Mouse (Mus musculus): ENCODE data around the gene Cbl. TPM values are rescaled to one million over a fixed set of nuclear protein-coding genes. Genes with fewer than 3 reads are reported as not detected.

Cbl gene
- polyA plus RNA-seq (2015; fragmentation: Nextera tagmentation; extraction: Ambion mirVana), result 17.6 and 24.0 TPM in 2 replicates

DNA sequence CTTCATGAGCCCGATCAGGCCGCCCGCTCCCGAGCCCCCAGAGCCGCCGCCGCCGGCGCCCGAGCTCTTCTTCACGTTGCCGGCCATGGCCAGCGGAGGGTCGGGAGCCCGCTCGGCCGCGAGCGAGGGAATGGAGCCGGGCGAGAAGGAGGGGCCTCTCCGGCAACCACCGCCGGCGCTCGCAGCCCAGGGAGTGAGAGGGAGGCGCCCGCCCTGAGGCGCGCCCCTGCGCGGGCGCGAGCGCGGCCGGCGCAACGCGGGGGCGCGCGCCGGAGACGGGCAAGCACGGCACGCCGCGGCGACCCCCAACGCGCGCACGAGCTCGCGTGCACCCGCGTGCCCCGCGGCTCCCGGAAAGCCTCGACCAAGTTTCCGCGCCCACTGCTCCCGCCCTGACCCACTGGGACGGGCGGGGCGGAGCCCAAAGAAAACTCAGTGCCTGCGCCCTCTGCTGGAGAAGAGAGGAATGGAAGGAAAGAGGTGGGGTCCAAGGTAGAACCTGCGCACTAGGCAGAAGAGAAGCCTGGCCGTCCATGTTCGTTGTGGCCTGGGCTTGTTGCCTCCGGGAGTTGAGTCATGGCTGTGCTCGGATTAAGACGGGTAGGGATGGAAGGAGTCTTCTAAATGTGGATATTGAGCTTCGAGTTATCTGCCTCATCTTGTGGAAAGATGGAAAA lies at the start of gene Cbl:
Gene Cbl (minus strand): TSS at position 248 of the 677 bp plus-strand sequence.
- Histone ChIP-seq H3K4me1 (ENCODE audit: insufficient read depth, low read length) (peaks cover 31% of the 10 kb centered on the region), H3K4me3 (ENCODE audit: low read length) (peak within 1 kb of the TSS; percentile 92), H3K36me3 (ENCODE audit: insufficient read depth, low read length) (no peaks in the 10 kb centered on the region), H3K27ac (ENCODE audit: low read length) (peak within 1 kb of the TSS; percentile 93), H3K9me3 (ENCODE audit: low read length) (no peaks in the 10 kb centered on the region), H3K9ac (replicated peaks; ENCODE audit: low read length) (peak within 1 kb of the TSS; percentile 92), H3K27me3 (ENCODE audit: insufficient read depth, low read length) (no peaks in the 10 kb centered on the region), H3K4me2 (replicated peaks; ENCODE audit: low read depth, low read length) (peak within 1 kb of the TSS; percentile 63)
- peak; percentile 93 for ATAC-seq (ENCODE audit: low FRiP score, low TSS enrichment)
- under 1% methylated on average over 70 of the region's 76 CpGs for WGBS

DNA sequence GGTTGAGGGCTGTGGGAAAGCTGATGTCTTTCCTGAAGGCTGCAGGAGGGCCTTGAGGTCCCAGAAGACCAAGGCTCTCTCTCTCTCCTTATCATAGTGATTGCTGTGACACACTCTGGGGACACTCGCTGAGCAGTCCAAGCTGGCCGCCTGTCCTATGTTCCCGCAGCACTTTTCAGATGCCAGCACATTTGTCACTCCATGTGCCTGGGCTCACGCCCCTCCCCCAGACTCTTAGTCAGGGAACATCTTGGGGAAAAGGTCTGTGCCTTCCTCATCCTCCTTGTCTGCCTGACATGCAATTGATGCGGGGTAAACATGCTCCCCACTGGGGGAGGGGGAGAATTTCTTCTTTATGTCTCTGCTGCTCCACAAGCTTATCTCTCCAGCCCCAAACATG lies 49.3 kb upstream of the Cbl start:
- Histone ChIP-seq H3K27me3 (ENCODE audit: insufficient read depth, low read length) (peaks cover 16% of the 10 kb centered on the region; the same call in 1 of the 2 replicates), H3K9me3 (ENCODE audit: low read length) (no peaks in the 10 kb centered on the region), H3K4me1 (ENCODE audit: insufficient read depth, low read length) (peaks cover 12% of the 10 kb centered on the region), H3K9ac (replicated peaks; ENCODE audit: low read length) (no peak overlapping the region), H3K4me3 (ENCODE audit: low read length) (no peak overlapping the region), H3K36me3 (ENCODE audit: insufficient read depth, low read length) (no peaks in the 10 kb centered on the region), H3K27ac (ENCODE audit: low read length) (no peak overlapping the region), H3K4me2 (replicated peaks; ENCODE audit: low read depth, low read length) (no peak overlapping the region)
- WGBS, result 68% methylated on average over 5 of the region's 5 CpGs
- no peak for ATAC-seq (ENCODE audit: low FRiP score, low TSS enrichment)

DNA sequence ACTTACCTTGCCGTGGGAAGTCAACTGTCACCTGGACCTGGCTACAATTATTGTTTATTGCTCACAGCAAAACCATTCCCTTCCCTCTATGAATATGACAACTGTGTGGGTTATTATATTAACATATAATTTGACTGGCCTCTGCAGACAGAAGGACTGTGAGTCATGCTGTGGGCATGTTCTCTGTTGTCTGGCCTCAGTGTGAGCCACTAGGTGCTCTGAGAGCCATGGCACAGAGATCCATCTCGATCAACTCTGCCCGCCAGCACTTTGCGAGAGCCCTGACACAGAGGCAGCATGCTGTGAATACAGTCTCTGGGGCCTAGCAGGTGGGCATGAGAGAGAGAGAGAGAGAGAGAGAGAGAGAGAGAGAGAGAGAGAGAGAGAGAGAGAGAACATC lies 36.1 kb upstream of the Cbl start:
- Histone ChIP-seq H3K9me3 (ENCODE audit: low read length) (peaks cover 5% of the 10 kb centered on the region; the same call in 1 of the 2 replicates), H3K36me3 (ENCODE audit: insufficient read depth, low read length) (no peaks in the 10 kb centered on the region), H3K27ac (ENCODE audit: low read length) (no peak overlapping the region), H3K4me3 (ENCODE audit: low read length) (no peak overlapping the region), H3K4me2 (replicated peaks; ENCODE audit: low read depth, low read length) (no peak overlapping the region), H3K9ac (replicated peaks; ENCODE audit: low read length) (no peak overlapping the region), H3K4me1 (ENCODE audit: insufficient read depth, low read length) (peaks cover 8% of the 10 kb centered on the region; the same call in 1 of the 2 replicates), H3K27me3 (ENCODE audit: insufficient read depth, low read length) (no peaks in the 10 kb centered on the region)
- ATAC-seq (ENCODE audit: low FRiP score, low TSS enrichment), result no peak
- 82% methylated on average over 4 of the region's 4 CpGs for WGBS

DNA sequence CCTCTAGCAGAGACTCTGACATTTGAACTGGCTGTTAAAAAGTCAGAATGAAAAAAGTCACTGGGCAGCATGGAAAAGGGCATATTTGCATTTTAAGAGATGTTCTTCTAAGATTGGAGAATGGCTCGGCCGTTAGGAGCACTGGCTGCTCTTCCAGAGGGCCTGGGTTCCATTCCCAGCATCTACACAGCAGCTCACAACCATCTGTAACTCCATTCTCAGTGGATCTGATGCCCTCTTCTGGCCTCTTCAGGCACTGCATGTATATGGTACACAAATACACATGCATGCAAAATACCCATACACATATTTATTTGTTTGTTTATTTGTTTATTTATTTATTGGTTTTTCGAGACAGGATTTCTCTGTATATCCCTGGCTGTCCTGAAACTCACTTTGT lies 35.2 kb upstream of the Cbl start:
- no peak for ATAC-seq (ENCODE audit: low FRiP score, low TSS enrichment)

DNA sequence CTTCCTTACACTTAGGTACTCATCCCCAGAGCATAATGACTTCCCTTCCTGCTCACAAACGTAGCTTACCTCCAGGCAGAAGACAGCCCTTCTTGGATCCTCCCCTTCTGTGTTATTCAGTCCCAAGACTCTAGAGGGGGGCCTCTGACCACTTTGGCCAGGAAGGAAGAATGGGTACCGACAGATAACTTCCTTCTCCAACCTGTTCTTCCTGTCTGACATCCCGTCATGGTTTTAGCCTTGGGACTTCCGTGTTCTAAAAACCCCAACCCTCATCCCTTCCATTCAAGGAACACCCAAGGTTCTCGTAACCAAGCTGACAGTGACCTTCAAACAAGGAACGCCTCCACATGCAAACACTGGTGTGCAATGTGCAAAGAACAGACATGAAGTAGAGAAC lies 34.6 kb upstream of the Cbl start, which contains the start of gene Nlrx1:
Gene Nlrx1 (minus strand): TSS at position 168 of the 400 bp plus-strand sequence.
- H3K9ac ChIP-seq (replicated peaks; ENCODE audit: low read length), result peak within 1 kb of the TSS; percentile 95
- ATAC-seq (ENCODE audit: low FRiP score, low TSS enrichment), result no peak
- H3K36me3 ChIP-seq (ENCODE audit: insufficient read depth, low read length), result no peaks in the 10 kb centered on the region
- H3K4me2 ChIP-seq (replicated peaks; ENCODE audit: low read depth, low read length), result peak within 1 kb of the TSS; percentile 89
- H3K4me1 ChIP-seq (ENCODE audit: insufficient read depth, low read length), result peaks cover 8% of the 10 kb centered on the region; the same call in 1 of the 2 replicates
- peak within 1 kb of the TSS; percentile 61 for H3K4me3 ChIP-seq (ENCODE audit: low read length)
- H3K9me3 ChIP-seq (ENCODE audit: low read length), result peaks cover 5% of the 10 kb centered on the region; the same call in 1 of the 2 replicates
- H3K27me3 ChIP-seq (ENCODE audit: insufficient read depth, low read length), result no peaks in the 10 kb centered on the region
- 82% methylated on average over 6 of the region's 6 CpGs for WGBS
- H3K27ac ChIP-seq (ENCODE audit: low read length), result peak within 1 kb of the TSS; percentile 75

More for the DNA sequence above, 35.2 kb upstream of the Cbl start:
- H3K9me3 ChIP-seq (ENCODE audit: low read length), result peaks cover 5% of the 10 kb centered on the region; the same call in 1 of the 2 replicates
- H3K4me1 ChIP-seq (ENCODE audit: insufficient read depth, low read length), result peaks cover 8% of the 10 kb centered on the region; the same call in 1 of the 2 replicates
- H3K27ac ChIP-seq (ENCODE audit: low read length), result no peak overlapping the region
- no peak overlapping the region for H3K9ac ChIP-seq (replicated peaks; ENCODE audit: low read length)
- H3K27me3 ChIP-seq (ENCODE audit: insufficient read depth, low read length), result no peaks in the 10 kb centered on the region
- H3K4me2 ChIP-seq (replicated peaks; ENCODE audit: low read depth, low read length), result no peak overlapping the region
- WGBS, result 93% methylated on average over 3 of the region's 3 CpGs
- H3K36me3 ChIP-seq (ENCODE audit: insufficient read depth, low read length), result no peaks in the 10 kb centered on the region
- no peak overlapping the region for H3K4me3 ChIP-seq (ENCODE audit: low read length)

DNA sequence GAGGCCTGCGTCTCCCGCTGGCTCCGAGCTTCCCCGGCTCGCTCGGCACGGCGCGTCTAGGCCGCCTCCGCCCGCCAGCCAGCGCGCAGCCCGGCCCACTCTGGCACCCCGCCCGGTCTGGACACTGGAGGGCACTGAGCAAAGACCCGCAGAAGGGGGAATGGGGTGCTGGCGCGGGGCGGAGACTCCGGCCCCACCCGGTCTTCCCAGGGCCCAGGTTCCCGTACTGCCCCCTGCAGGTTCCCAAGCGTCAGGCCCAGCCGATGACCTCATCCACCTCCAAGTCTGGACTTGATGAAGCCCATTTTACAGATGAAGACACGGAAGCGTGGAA lies 34.1 kb upstream of the Cbl start:
- Histone ChIP-seq H3K4me2 (replicated peaks; ENCODE audit: low read depth, low read length) (peak overlapping the region; percentile 89), H3K27ac (ENCODE audit: low read length) (peak overlapping the region; percentile 75), H3K36me3 (ENCODE audit: insufficient read depth, low read length) (no peaks in the 10 kb centered on the region), H3K4me1 (ENCODE audit: insufficient read depth, low read length) (peaks cover 8% of the 10 kb centered on the region; the same call in 1 of the 2 replicates), H3K9me3 (ENCODE audit: low read length) (peaks cover 5% of the 10 kb centered on the region; the same call in 1 of the 2 replicates), H3K4me3 (ENCODE audit: low read length) (peak overlapping the region; percentile 61), H3K27me3 (ENCODE audit: insufficient read depth, low read length) (no peaks in the 10 kb centered on the region), H3K9ac (replicated peaks; ENCODE audit: low read length) (peak overlapping the region; percentile 95)
- WGBS, result 6% methylated on average over 28 of the region's 28 CpGs
- peak; percentile 93 for ATAC-seq (ENCODE audit: low FRiP score, low TSS enrichment)

DNA sequence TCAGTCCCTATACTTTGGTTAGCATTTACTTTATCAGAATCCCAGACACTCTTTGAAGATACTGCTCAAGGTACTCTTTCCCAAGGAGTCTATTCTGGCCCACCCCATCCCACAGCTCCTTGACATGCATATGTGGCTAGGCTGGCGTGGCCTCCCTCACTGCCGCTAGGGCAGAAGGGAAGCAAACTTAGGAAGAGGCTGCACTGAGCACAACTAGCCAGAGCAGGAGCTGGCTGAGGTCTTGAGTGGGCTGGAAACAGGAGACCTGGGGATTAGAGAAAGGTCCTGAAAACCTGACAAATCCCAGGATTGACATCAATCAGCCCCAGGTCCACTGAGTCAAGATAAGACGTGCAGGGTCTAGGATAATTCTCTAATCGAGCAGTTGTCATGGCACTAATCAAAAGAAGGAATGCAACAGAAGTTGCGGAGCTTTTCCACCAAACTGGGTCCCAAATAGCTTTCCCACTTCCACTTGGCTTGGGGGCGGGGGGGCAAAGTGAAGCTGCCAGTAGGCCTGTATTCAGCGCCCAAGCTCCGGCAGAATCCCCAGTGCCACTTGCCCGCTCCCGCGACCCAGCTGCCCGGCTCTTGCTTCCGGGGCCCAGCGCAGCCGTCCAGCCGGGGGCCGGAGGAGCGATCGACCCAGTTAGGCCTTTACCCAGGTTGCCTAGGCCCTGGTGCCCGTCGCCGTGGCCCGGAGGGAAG lies 33.6 kb upstream of the Cbl start:
- peak overlapping the region; percentile 89 for H3K4me2 ChIP-seq (replicated peaks; ENCODE audit: low read depth, low read length)
- peak overlapping the region; percentile 75 for H3K27ac ChIP-seq (ENCODE audit: low read length)
- ATAC-seq (ENCODE audit: low FRiP score, low TSS enrichment), result peak; percentile 39; the same call in 1 of the 2 replicates
- peak overlapping the region; percentile 95 for H3K9ac ChIP-seq (replicated peaks; ENCODE audit: low read length)
- H3K36me3 ChIP-seq (ENCODE audit: insufficient read depth, low read length), result no peaks in the 10 kb centered on the region
- H3K9me3 ChIP-seq (ENCODE audit: low read length), result peaks cover 5% of the 10 kb centered on the region; the same call in 1 of the 2 replicates
- H3K4me3 ChIP-seq (ENCODE audit: low read length), result peak overlapping the region; percentile 61
- WGBS, result 8% methylated on average over 23 of the region's 23 CpGs
- peaks cover 8% of the 10 kb centered on the region; the same call in 1 of the 2 replicates for H3K4me1 ChIP-seq (ENCODE audit: insufficient read depth, low read length)
- H3K27me3 ChIP-seq (ENCODE audit: insufficient read depth, low read length), result no peaks in the 10 kb centered on the region

DNA sequence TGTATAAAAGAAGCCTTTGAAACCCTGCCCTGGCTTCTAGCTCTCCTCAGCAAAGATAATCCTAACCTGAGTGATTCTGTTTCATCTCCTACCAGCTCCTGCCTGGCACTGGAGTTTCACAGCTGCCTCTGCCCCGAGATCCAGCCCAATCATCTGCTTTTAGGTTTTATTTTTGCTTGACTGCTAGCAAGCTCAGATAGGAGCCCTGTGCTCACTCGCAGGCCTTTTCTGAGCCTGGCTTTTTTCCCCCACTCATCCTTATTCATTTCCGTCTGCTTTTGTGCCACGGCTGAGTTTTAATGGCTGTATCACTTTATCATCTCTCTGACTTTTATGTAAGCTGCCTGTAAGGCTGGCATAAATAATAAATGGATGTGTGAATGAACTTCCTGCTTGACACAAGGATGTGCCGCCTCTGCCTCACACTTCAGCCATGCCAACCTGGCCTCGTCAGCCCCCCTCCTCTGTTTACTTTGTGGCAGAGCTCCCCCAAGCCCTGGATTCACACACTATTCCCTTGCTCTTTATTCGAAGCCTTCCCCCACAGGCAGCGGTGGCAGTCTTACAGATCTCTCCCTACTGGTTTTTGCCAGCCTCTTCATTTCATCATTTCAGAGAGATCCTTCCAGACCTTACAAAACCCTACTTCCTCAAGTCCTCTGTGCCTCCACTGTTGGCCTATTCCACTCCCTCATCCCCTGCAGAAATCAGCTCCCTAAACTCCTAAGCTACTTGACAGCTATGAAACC lies 32.8 kb upstream of the Cbl start:
- Histone ChIP-seq H3K36me3 (ENCODE audit: insufficient read depth, low read length) (0 out of 2 replicates have a peak, but pooled peaks cover 5% of the 10 kb centered on the region), H3K27me3 (ENCODE audit: insufficient read depth, low read length) (no peaks in the 10 kb centered on the region), H3K9ac (replicated peaks; ENCODE audit: low read length) (0 out of 2 replicates have a peak overlapping the region, but pooled peaks have one; percentile 95), H3K4me2 (replicated peaks; ENCODE audit: low read depth, low read length) (peak overlapping the region; percentile 89; the same call in 1 of the 2 replicates), H3K27ac (ENCODE audit: low read length) (no peak overlapping the region), H3K4me1 (ENCODE audit: insufficient read depth, low read length) (peaks cover 8% of the 10 kb centered on the region; the same call in 1 of the 2 replicates), H3K9me3 (ENCODE audit: low read length) (peaks cover 5% of the 10 kb centered on the region; the same call in 1 of the 2 replicates), H3K4me3 (ENCODE audit: low read length) (no peak overlapping the region)
- WGBS, result 64% methylated on average over 8 of the region's 8 CpGs
- no peak for ATAC-seq (ENCODE audit: low FRiP score, low TSS enrichment)

DNA sequence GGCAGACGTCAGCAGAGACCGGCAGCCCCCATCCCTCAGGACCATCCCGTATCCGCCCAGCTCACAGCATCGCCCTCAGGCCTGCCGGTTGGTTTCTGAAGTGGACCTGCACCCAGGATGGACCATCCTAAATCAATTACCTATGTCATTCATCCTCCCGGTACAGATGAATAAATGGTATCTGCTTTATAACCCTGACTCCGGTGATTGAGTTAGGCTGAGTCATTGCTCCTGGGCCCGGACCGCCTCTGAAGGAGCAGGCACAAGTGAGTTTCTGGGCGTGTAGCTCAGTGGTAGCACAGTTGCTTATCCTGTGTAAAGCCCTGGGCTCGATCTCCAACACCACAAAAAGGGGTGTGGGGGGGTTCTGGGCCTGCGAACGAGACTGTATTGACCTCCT lies 27.5 kb upstream of the Cbl start:
- Histone ChIP-seq H3K4me3 (ENCODE audit: low read length) (no peak overlapping the region), H3K27ac (ENCODE audit: low read length) (no peak overlapping the region), H3K4me1 (ENCODE audit: insufficient read depth, low read length) (no peaks in the 10 kb centered on the region), H3K27me3 (ENCODE audit: insufficient read depth, low read length) (no peaks in the 10 kb centered on the region), H3K4me2 (replicated peaks; ENCODE audit: low read depth, low read length) (no peak overlapping the region), H3K9me3 (ENCODE audit: low read length) (no peaks in the 10 kb centered on the region), H3K9ac (replicated peaks; ENCODE audit: low read length) (no peak overlapping the region), H3K36me3 (ENCODE audit: insufficient read depth, low read length) (0 out of 2 replicates have a peak, but pooled peaks cover 5% of the 10 kb centered on the region)
- ATAC-seq (ENCODE audit: low FRiP score, low TSS enrichment), result no peak
- WGBS, result 86% methylated on average over 14 of the region's 14 CpGs

Measured in kidney, embryonic 16.5 days (tissue).